8 mouse cellular contexts compared by ENCODE assay signal in genomic region chr5:115652681-115653575, GRCm38 (mm10). TPM values are rescaled to one million over a fixed set of nuclear protein-coding genes. Genes with fewer than 3 reads are reported as not detected.
DNase-seq lines count a peak whose midpoint lies in the region; ATAC-seq lines count a peak whose summit lies in the region.

No protein-coding gene starts in this region.

- 3% methylated on average over 35 of the region's 35 CpGs for WGBS in forebrain, embryonic 14.5 days
- 4% methylated on average over 35 of the region's 35 CpGs for WGBS in neural tube, embryonic 15.5 days

- peaks cover 6% of the 10 kb centered on the region for H3K4me1 ChIP-seq in forebrain, embryonic 14.5 days (ENCODE audit: control insufficient read depth, insufficient read depth, low read length)
- H3K4me1 ChIP-seq in neural tube, embryonic 15.5 days: peaks cover 18% of the 10 kb centered on the region

- peak overlapping the region; percentile 33 for H3K4me3 ChIP-seq in forebrain, embryonic 14.5 days (ENCODE audit: low read depth, low read length)
- peak overlapping the region; percentile 44 for H3K4me3 ChIP-seq in neural tube, embryonic 15.5 days (replicated peaks)

- no peaks in the 10 kb centered on the region for H3K27me3 ChIP-seq in forebrain, embryonic 14.5 days (replicated peaks; ENCODE audit: control insufficient read depth, insufficient read depth, low read length)
- no peaks in the 10 kb centered on the region for H3K27me3 ChIP-seq in neural tube, embryonic 15.5 days (replicated peaks)

- peak overlapping the region; percentile 63 for H3K27ac ChIP-seq in forebrain, embryonic 14.5 days (ENCODE audit: low read depth, low read length)
- H3K27ac ChIP-seq in neural tube, embryonic 15.5 days (replicated peaks): peak overlapping the region; percentile 90

- no peaks in the 10 kb centered on the region for H3K9me3 ChIP-seq in forebrain, embryonic 14.5 days (replicated peaks; ENCODE audit: control insufficient read depth, low read length)
- no peaks in the 10 kb centered on the region for H3K9me3 ChIP-seq in neural tube, embryonic 15.5 days (replicated peaks)

- ATAC-seq in forebrain, embryonic 14.5 days: peak; percentile 100
- peak; percentile 99 for ATAC-seq in neural tube, embryonic 15.5 days (ENCODE audit: low FRiP score)

- intact Hi-C loops in heart, postnatal 14 days (cut with DNase I): loop anchor here (1.0 to 10.0 kb wide), 2 partner anchors 19 to 192 kb away; partner anchors contain the start of gene Cit

- peak overlapping the region; percentile 72 for H3K4me2 ChIP-seq in forebrain, embryonic 14.5 days (ENCODE audit: low read length)
- peak overlapping the region; percentile 78 for H3K4me2 ChIP-seq in neural tube, embryonic 15.5 days

- peaks cover 15% of the 10 kb centered on the region for H3K36me3 ChIP-seq in forebrain, embryonic 14.5 days (ENCODE audit: control insufficient read depth, insufficient read depth, low read length)
- peaks cover 35% of the 10 kb centered on the region for H3K36me3 ChIP-seq in neural tube, embryonic 15.5 days

- peak overlapping the region; percentile 60 for H3K9ac ChIP-seq in forebrain, embryonic 14.5 days (ENCODE audit: low read length)
- H3K9ac ChIP-seq in neural tube, embryonic 15.5 days (replicated peaks): peak overlapping the region; percentile 60

- peak; percentile 99 for DNase-seq in ES-CJ7 (ENCODE audit: low read depth, low spot score)
- peak; percentile 100 for DNase-seq in cerebellum, adult 11 months
- peak; percentile 100 for DNase-seq in forebrain, embryonic 14.5 days (ENCODE audit: low spot score)
- DNase-seq in heart, postnatal 14 days: peak; percentile 100
- DNase-seq in layer of hippocampus, adult 11-12 months (ENCODE audit: low spot score): peak; percentile 100
- peak; percentile 100 for DNase-seq in lung, adult 18-20 months
- DNase-seq in testis, postnatal 14 days (ENCODE audit: low spot score): peak; percentile 96

RNA-seq across cellular contexts. Expression of gene Rab35, which starts 21.2 kb away (rescaled TPM):
- 17.7 and 18.7 TPM in 2 replicates for polyA plus RNA-seq in forebrain, embryonic 14.5 days (2014; fragmentation: Nextera tagmentation; extraction: Ambion mirVana)
- total RNA-seq in heart, postnatal 14 days (2021): 10 to 100 TPM; 41.5 to 41.8 TPM
- 20.8 and 21.1 TPM in 2 replicates for polyA plus RNA-seq in neural tube, embryonic 15.5 days (2015; fragmentation: Nextera tagmentation; extraction: Ambion mirVana)

Comparison
In these comparisons a context has a peak if more than half of its experiments do, and no peak if none do; other contexts are left out.
1. Peak in every context shown above with its lines: DNase-seq, ATAC-seq, H3K4me3 ChIP-seq and H3K27ac ChIP-seq.